Mouse (Mus musculus): Measurements from ENCODE around the gene Adk.

The Adk gene

DNA sequence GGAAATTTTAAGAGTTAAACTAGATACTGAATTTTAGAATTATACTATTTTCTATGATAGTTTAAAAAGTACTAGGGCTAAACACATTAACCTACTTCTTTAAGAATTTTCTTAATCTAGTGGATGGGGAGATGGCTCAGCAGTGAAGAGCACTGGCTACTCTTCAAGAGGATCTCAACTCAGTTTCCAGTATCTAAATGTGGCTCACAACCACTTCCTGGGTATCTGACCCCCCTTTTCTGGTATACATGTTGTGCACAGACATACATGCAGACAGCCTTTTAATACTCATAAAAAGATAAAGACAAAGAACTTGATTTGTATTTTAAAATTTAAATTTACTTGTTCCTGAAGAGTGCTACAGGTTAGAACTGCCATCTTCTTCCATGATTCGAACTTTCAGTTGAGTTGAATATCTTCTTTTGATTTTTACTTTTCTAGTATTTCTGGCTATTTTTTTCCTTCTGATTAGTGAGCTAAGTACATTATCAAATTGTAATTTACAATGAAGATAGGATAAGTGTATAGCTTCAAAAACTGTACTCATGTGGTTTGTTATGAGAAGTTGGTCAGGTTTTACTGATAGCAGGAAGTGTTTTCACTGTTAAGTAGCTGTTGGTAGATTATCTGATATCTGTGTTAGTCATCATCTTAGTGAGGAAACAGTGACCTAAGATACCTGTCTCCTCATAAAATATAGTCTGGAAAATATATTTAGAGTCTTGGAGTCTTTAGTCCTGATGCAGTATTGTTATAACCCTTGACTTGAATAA is 121.8 kb downstream of the Adk start:
- no peak for DNase-seq

GRCm38 (mm10) chr14:21174804-21175203 is 122.4 kb downstream of the Adk start:
- no peak for DNase-seq

GRCm38 (mm10) chr14:21177781-21178180 is 125.4 kb downstream of the Adk start:
- no peak for DNase-seq

DNA sequence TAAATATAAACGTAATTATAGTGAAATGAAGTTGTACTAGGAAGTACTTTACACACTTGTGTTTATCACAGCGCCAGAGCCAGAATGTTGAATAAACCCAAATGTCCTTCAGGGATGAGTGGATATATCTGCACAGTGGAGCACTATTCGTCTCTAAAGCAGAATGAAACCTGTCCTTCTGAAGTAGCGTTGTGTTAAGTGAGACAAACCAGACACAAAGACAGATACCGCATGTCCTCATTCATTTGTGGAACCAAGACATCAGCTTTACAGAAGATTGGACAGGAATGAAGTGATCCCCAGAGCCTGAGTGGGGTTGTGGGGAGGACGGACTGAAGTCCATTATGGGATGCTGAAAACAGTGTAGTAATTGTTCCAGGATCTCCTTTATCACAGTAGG is 126.0 kb downstream of the Adk start:
- DNase-seq: no peak

DNA sequence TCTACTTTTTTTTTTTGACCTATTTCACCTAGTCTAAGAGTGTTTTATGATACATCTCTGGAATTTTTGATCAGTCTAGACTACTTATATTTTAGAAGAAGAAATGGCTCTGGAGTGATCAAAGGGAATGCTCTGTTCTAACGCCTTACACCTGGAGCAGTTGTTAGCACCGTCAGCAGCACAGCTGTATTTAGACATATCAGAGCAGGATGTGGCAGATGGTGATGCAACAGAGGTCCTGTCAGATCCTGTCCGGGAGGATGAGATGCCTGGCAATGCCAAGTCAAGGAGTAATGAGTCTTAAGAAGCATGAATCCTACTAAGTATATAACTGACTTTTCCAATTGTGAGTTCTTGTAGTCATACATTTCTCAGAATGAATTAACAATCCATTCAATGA is 128.7 kb downstream of the Adk start:
- DNase-seq: no peak

DNA sequence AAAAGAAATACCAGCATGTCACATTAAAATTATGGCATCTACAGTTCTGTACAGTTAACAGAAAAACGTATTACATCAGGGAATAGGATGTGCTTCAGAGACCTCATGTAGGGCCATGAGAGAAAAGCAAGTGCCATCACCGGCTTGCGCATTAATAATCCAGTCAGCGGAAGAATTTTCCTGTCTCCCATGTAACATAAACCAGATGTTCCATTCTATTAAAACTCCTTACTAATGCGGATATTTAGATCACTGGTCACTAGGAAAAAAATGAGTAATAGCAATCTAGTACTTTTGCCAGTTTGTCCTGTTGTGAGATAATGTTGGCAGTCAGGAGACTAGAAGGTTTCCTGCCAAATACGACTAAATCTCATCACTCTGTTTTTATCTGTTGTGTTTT is 139.6 kb downstream of the Adk start:
- no peak for DNase-seq

DNA sequence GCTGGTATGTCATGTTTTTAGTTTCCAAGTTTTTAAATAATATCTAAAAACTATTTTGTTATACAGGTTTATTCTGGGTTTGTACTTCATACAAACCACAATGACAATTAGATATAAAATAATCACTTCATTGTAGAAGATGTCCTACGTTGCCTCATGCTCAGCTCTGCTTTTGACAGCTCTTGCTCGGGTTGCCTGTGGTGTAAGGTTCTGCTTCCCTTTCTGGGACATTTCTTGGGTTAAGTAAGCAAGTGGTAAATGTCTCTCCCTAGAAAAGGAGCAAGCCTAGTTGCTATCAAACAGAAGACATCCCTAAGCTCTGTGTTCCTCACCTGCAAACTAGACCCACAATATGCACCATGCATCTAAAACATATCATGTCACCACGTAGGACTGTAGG is 140.4 kb downstream of the Adk start:
- no peak for DNase-seq

- DNase-seq: no peak
Observed at GRCm38 (mm10) chr14:21194336-21194735, 142.0 kb downstream of the Adk start.

DNA sequence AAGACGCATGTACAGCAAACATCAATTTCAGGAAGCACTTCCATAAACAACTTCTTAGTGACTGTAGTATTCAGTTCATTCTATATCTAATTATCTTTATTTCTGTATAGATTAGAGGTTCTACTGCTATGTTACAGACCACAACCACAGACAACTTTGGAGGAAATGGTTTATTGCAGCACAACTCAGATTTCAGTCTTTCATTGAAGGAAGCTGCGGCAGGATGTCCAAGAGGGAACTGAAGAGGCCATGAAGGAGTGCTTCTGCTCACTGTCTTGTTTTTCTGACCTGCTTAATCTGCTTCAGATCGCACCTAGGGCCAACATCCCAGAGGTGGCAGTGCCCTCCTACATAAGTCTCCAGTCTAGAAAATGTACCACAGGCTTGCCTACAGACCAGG is 148.5 kb downstream of the Adk start:
- no peak for DNase-seq

DNA sequence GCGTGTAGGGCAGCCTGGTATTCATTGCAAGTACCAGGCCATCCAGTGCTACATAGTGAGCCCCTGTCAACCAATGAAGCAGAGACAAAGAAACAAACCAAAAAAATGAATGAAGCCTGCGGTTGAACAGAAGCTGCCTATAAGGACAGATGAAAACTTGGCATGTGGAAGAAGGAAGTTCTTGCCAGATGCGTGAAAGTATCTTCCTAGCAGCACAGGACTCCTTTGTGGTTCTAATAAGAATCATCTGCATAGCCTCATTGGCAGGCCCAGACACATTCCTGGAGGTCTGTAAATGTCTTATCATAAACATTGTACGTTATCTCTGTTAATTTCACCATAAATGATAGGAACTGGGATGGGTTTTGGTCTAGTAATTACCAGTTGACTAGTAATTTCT is 154.1 kb downstream of the Adk start:
- DNase-seq: no peak

DNA sequence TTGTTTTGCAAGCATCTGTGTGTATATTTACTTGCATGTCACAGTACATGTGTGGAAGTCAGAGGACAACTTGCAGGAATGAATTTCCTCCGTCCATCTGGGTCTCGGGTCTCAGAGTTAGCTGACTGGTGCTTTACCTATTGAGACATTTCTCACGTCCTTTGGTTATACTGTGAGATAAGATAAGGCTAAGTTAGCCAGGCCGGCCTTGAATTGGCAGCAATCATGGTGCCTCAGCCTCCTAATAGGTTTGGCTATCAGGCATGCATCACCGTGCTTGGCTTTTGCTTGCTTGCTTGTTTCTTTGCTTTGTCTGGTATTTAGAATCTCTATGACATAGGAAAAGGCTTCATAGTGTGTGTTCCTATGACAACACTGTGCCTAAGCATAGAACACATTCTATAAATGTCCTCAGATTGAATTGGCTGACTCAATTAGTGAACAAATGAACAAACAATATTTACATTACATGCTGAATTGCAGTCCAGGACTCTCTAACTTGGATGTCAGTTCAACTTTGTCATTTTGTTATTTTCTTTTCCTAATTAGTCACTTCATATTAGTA is 169.3 kb downstream of the Adk start:
- DNase-seq: no peak

DNA sequence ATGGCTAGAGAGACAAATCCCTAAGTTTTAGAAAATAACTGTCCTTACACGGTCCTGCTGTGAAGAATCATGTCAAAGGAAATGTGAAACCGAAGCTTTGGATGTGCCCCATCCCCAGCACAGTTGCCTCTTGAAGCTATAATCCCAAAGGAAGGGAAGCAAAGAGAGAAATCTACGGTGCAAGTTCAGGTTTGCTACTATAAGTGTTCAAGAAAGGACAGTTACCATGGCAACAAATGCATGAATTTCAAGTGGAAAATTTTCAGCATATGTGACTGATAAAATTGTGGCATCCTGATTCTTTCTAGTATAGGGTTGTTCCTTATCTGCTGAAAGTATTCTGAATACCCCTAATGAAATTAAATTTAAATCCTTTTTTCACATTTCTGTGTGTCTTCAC is 169.8 kb downstream of the Adk start:
- DNase-seq: no peak

DNA sequence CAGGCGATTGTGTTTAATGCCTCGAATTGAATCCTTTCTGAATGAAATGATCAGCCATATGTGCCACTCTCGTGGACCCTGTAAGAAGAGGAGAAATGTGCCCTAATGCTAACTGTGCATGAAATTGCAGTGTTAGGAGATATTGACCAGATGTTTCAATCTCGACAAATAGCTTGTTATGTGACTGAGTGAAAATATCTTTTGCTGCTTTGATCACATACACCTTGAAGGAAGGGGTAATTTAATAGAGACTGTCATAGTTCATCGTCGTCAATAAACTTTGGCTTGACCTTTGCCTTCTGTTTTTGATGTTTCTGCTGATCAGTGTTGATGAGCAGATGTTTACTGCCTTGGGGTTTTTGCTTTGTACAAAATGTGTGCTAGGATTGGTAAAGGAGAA is 171.1 kb downstream of the Adk start:
- no peak for DNase-seq

- DNase-seq: no peak
Observed at GRCm38 (mm10) chr14:21223971-21224635, 171.7 kb downstream of the Adk start.

DNA sequence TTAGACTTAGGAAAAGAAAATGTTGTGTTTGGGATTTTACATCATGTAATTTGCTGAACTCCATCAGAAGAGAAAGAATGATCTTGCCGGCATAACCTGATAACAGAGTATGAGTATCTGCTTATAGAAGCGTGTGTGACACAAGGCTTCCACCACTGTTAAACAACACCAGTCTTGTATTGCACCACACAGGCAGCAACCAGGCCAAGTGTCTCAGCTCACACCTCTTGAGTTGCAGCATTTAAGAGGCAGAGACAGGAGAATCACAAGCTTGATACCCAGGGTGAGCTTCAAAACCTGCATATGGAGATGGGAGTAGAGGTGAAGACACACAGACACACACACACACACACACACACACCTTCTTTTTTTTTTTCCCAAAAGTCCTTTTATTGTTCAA is 184.7 kb downstream of the Adk start:
- DNase-seq: no peak

DNA sequence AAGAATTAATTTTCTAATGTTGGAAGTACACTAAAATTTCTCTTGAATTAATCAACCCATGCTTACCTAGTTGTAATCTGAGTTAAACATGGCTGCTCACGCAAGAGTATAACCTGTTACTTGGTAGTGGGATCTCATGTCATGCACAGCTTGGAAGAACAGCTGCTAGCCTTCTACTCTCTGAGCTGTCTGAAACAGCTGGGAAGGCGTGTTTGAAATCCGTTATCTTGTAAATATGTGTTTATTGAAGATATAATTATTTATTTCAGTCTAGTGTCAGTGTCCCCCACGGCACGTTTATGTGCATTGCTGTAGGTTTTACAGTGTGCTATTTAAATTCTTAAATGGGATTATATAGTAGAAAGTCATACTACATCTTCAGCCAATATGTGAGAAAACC is 188.7 kb downstream of the Adk start:
- DNase-seq: no peak

DNA sequence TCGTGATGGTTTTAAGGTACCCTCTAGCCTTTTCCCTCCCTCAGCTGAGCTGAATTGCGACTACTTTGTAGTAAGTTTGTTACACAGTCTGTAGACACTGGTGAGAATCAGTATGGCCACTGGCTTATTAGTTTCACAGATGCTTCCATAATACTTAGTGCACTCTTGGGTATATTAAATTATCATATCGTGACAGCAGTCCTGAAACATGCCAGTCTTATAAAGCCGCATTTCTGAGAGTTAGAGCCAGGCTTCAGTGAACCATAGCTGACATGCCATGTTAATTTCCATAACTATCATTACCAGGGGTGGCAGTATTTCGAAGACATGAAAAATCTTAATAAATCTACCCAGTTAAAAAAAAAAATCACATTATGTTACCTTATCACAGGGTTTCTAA is 199.0 kb downstream of the Adk start:
- DNase-seq: no peak

DNA sequence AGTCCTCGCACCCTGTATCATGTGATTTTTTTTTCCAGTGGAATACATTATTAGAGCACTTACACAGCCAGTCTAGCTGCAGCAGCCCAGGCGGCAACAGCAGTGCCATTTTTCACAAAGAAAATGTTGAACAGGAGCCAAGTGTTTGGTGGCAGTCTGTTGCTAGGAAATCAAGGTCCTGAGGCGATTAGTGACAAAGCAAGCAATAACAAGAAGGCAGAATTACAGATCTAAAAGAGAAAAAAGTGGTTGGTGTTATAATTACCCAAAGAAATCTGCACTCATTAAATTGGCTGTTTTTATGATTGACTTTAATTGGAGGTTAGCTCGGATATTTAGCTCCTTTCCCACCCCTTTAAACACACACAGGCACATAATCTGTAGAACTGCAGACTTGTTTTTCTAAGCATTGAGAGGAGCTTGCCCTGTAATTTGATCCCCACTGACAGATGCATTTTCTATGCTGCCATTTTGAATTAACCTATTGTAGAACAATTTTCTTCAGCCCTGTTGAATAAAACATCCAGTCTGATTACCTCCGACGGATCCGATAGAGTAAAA is 200.0 kb downstream of the Adk start:
- DNase-seq: peak; percentile 32 to 41

DNA sequence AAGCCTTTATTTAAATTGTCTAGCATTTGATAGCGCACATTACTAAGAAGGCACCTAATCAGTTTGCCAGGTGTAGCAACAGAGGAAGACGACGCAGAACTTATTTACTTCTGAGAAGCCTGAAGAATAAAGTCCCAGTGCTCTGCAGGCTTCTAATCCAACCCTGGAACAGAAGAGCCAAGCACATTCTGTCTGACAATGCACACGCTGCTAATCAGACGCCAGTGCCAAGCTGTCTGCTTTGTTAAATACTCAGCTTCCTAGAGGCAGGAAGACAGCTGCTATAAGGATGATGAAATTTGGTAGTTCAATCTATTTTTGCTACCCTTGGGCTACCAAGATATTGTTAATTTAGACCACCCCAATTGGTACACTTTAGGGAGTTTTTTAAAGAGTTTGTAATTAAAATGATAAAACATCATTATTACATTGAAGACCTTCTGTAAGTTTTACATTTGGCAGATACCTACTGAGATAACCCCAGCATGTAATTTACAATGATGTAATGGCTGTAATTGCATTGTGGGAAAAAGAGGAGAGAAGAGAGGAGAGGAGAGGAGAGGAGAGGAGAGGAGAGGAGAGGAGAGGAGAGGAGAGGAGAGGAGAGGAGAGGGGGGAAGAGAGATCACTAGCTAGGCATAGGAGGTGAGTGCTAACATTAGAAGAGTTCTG is 201.1 kb downstream of the Adk start:
- peak; percentile 31 to 36 for DNase-seq

DNA sequence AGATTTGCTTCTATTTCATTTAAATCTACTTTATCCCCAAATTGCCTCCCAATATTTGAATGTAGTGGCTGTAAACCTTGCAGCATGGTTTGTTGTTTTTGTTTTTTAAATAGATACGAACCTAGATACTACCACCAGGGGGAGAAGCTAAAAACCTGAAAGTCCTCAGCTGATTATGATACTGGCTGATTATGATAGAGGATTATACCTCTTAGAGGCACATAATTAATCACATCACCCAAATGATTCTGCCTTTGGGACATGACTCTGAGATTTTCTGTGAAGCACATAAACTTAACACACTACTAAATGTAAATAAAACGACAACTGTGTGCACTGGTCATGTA is 201.6 kb downstream of the Adk start:
- no peak for DNase-seq

DNA sequence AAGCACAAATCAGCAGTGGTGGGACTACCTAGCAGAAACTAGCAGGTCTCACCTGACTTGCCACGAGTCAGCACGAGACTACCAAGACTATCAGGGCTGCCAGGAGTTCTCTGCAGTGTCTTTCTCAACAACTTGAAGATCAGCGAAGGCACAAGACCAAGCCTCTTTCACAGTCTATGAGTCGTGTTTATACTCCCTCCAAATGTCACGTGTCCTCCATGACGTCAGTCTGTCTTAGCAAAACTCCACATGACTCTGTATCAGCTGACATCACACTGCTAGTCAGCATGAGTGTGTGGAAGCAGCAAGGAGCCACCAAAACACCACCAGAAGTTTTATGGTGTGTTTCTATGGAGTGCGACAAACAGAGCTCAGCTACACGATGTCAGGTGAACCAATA is 215.9 kb downstream of the Adk start:
- no peak for DNase-seq

DNA sequence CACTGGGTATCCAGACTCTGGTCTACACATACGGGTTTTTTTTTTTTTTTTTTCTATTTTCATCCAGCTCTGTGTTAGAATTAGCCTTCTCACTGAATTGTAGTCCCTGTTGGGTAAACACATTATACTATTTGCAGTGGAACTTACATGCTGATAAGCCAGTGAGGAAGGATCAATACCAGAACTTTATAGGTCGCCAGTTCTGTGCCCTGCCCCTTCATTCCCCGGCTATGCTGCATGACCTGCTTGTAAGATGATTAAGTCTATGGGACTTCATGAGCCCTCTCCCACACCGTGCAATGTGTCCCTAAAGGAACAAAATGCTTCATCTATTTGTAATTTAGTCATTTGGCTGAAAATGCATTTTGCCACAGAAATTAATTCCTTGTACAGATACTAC is 219.1 kb downstream of the Adk start:
- DNase-seq: no peak

GRCm38 (mm10) chr14:21275786-21276185 is 223.4 kb downstream of the Adk start:
- DNase-seq: no peak

DNA sequence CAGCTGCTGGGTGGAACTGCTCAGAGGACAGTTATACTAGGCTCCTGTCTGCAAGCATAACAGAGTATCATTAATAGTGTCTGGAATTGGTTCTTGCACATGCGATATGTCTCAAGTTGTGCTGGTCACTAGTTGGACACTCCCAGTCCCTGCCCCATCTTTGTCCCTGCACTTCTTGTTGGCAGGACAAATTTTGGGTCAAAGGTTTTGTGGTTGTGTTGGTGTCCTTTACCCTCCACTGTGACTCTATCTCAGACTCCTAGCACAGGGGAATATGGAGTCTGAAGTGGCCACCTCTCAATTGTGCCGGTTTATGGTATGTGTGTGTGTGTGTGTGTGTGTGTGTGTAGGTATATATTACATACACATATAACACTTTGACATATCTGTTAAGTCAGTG is 225.9 kb downstream of the Adk start:
- no peak for DNase-seq

Data from cerebellum, postnatal 36 days (tissue).